Comparison of ENCODE assay signal across 1 mouse cellular context in the genomic region with DNA sequence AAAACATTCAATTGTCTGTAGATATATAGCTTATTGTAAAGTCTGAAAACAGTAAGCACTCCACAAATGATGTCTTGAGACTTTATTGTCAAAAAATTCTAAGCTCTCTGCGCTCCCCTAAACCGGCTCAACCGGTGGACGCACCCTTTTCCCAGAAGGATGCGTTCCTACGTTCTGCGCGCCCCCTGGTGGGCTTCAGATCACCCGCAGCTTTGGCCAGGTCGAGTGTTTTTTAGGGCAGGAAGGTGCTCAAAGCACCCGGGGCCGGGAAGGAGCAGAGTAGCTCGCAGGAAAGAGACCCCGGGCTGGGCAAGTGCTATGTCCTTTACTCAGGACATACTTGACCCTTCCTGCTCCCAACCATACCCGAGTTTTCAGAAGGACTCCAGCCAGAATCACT.
TF ChIP-seq lines count a peak whose summit lies in the region.

No protein-coding gene starts in this region.

TF ChIP-seq in ES-E14, 5 proteins besides CTCF, POLR2A, EP300 and RAD21:
- no peak; the same call in 1 of the 2 replicates for TF ChIP-seq ZNF384 (IDR thresholded peaks at IDR 0.05; ENCODE audit: low read depth, low read length)
- TF ChIP-seq ZC3H11A (IDR thresholded peaks at IDR 0.05; ENCODE audit: borderline replicate concordance, low read depth, low read length), result 0 out of 2 replicates have a peak, but pooled peaks have one; percentile 27
- no peak for TF ChIP-seq CHD2 (IDR thresholded peaks at IDR 0.05; ENCODE audit: low read depth, low read length)
TF ChIP-seq in ES-E14: peak in this region for 1.
